Mouse (Mus musculus) ES-Bruce4 (cell line): ENCODE data around the gene Tmsb15b2.
"Not testable (repeated sequence)": the region's sequence is repeated elsewhere in the genome, so short reads cannot be mapped to it uniquely, and the experiment has no call there.

Source experiments
- CTCF ChIP-seq: IDR thresholded peaks from one replicate; pipeline ENCODE4 v1.8.1; 2011; ENCODE audit warnings: low read depth, low read length
- POLR2A ChIP-seq: IDR thresholded peaks from one replicate; pipeline ENCODE4 v1.8.1; 2011; ENCODE audit warnings: low read length; ENCODE audit not compliant: insufficient read depth

DNA sequence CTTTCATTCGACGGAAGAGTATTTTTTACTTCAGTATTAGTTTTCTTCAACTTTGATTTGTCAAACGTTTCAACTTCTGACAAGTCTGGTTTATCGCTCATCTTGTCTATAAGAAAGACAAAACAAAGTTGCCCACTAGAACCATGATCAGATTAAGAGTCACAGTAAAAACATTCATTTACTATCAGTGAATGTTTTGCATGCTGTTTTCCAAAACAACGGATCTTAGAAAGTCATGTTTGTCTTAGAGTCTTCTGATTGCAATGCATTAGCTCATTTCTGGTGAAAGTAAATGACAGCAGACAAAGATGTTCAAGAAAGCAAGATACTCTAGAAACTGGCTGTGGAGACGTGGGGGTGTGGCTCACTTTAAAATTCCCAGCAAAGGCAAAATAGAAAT lies at the start of gene Tmsb15b2:
- TF ChIP-seq CTCF, POLR2A: not testable (repeated sequence)
